Mouse (Mus musculus) testis, adult 2 months (tissue): ENCODE results near the gene Kcna7.

Experiments
- CTCF ChIP-seq: fragments of 200-500 bp; IDR thresholded peaks from 2 replicates; pipeline ENCODE4 v1.5.1; 2012; ENCODE audit warnings: low read depth, mild to moderate bottlenecking, inconsistent platforms, low read length, moderate library complexity; ENCODE audit not compliant: control insufficient read depth, insufficient read depth, insufficient replicate concordance
- POLR2A ChIP-seq: fragments of 200-500 bp; IDR thresholded peaks from 2 replicates; pipeline ENCODE4 v1.6.1; 2012; ENCODE audit warnings: low read depth, mild to moderate bottlenecking, inconsistent platforms, low read length, moderate library complexity; ENCODE audit not compliant: control insufficient read depth

DNA sequence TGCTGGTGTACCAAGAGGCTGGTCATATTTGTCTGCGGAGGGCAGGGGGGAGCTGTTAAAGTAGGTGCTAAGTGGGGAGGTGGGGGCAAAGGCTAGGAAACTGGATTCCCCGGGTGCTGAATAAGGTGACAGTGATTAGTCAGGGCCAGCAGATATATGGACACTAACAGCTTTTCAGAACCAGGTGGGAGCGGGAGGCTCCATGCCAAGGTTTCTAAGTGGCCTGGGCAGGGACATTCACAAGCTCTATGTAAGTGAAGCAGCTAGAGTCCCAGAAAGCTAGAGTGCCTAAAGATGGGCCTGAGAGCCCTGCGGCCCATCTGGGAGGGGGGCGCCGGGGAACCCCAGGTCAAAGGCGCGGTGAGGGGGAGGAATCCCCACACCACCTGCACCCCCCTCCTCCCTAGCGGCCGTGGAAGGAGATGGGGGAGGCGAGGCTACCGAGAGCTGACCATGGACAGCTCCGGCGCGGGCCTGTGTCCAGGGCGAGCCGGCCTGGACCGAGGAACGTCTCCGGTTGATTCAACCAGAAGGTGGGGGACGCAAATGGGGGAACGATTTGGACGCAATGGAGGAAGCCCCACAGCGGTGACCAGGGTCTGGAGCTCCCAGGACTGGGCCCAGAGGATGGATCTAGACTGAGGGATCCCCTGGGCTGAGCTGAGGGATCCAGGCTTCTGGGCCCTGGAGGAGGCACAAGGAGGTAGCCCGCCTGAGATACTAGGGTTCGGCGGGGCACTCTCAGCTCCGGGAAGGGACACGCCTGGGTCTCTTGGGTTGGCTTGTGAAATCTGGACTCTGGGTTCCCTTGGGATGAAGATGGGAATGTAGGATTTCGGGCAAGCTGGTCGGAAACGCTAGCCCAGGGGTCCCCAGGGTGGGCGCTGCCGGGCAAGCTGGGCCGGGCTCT, 39.5 kb upstream of the Kcna7 start:
- TF ChIP-seq CTCF (no peak), POLR2A (no peak)
